Mouse (Mus musculus) liver, embryonic 14.5 days (tissue): ENCODE results near the gene Cyth2.

Experiments used
- CTCF ChIP-seq: IDR thresholded peaks from 2 replicates; pipeline ENCODE4 v1.5.1; 2016; ENCODE audit warnings: antibody characterized with exemption, low read depth, control low read depth
- EP300 ChIP-seq: IDR thresholded peaks from 2 replicates; pipeline ENCODE4 v1.6.1; 2016; ENCODE audit warnings: antibody characterized with exemption, low read depth

GRCm38 (mm10) chr7:45785388-45786135 lies 28.8 kb downstream of the Cyth2 start:
- TF ChIP-seq CTCF (no peak), EP300 (no peak)
